Mouse (Mus musculus): ENCODE results near the gene Gm20425. TPM values are rescaled to one million over a fixed set of nuclear protein-coding genes. Genes with fewer than 3 reads are reported as not detected.

Gene Gm20425
- polyA plus RNA-seq, 1 experiment from 2014 or later = not detected

GRCm38 (mm10) chr9:103205786-103206185, 24.3 kb downstream of the Gm20425 start:
- WGBS = 91% methylated on average over 5 of the region's 5 CpGs
- no peak overlapping the region for H3K4me3 ChIP-seq (replicated peaks; ENCODE audit: low read length)
- no peaks in the 10 kb centered on the region for H3K27me3 ChIP-seq (replicated peaks; ENCODE audit: control insufficient read depth, insufficient read depth, low read length)
- H3K4me2 ChIP-seq (ENCODE audit: low read length) = no peak overlapping the region
- H3K27ac ChIP-seq (ENCODE audit: low read length) = no peak overlapping the region
- peaks cover 7% of the 10 kb centered on the region for H3K4me1 ChIP-seq (replicated peaks; ENCODE audit: control insufficient read depth, insufficient read depth, low read length)
- ATAC-seq = no peak
- H3K9me3 ChIP-seq (ENCODE audit: control insufficient read depth, low read length) = no peaks in the 10 kb centered on the region
- H3K36me3 ChIP-seq (ENCODE audit: control insufficient read depth, insufficient read depth) = no peaks in the 10 kb centered on the region
- H3K9ac ChIP-seq (replicated peaks; ENCODE audit: low read depth, low read length) = no peak overlapping the region

- peaks cover 5% of the 10 kb centered on the region for H3K4me1 ChIP-seq (replicated peaks; ENCODE audit: control insufficient read depth, insufficient read depth, low read length)
- no peaks in the 10 kb centered on the region for H3K9me3 ChIP-seq (ENCODE audit: control insufficient read depth, low read length)
- peak within 1 kb of the TSS; percentile 53 for H3K4me2 ChIP-seq (ENCODE audit: low read length)
- peak within 1 kb of the TSS; percentile 80 for H3K9ac ChIP-seq (replicated peaks; ENCODE audit: low read depth, low read length)
- ATAC-seq = peak; percentile 100
- under 1% methylated on average over 45 of the region's 45 CpGs for WGBS
- peaks cover 11% of the 10 kb centered on the region; the same call in 1 of the 2 replicates for H3K36me3 ChIP-seq (ENCODE audit: control insufficient read depth, insufficient read depth)
- H3K27me3 ChIP-seq (replicated peaks; ENCODE audit: control insufficient read depth, insufficient read depth, low read length) = no peaks in the 10 kb centered on the region
- H3K4me3 ChIP-seq (replicated peaks; ENCODE audit: low read length) = peak within 1 kb of the TSS; percentile 91
- H3K27ac ChIP-seq (ENCODE audit: low read length) = peak within 1 kb of the TSS; percentile 67
Observed at GRCm38 (mm10) chr9:103201561-103202260, 28.4 kb downstream of the Gm20425 start, which contains the start of gene Srprb. Gene Srprb, minus strand, starts transcription at chr9:103202137.

- Histone ChIP-seq H3K27ac (ENCODE audit: low read length) (no peak overlapping the region), H3K9me3 (ENCODE audit: control insufficient read depth, low read length) (no peaks in the 10 kb centered on the region), H3K4me1 (replicated peaks; ENCODE audit: control insufficient read depth, insufficient read depth, low read length) (no peaks in the 10 kb centered on the region), H3K9ac (replicated peaks; ENCODE audit: low read depth, low read length) (no peak overlapping the region), H3K27me3 (replicated peaks; ENCODE audit: control insufficient read depth, insufficient read depth, low read length) (no peaks in the 10 kb centered on the region), H3K4me2 (ENCODE audit: low read length) (no peak overlapping the region), H3K36me3 (ENCODE audit: control insufficient read depth, insufficient read depth) (peaks cover 12% of the 10 kb centered on the region; the same call in 1 of the 2 replicates), H3K4me3 (replicated peaks; ENCODE audit: low read length) (no peak overlapping the region)
- no peak for ATAC-seq
- WGBS = 83% methylated on average over 4 of the region's 4 CpGs
Observed at GRCm38 (mm10) chr9:103188416-103188815, 41.7 kb downstream of the Gm20425 start.

GRCm38 (mm10) chr9:103186747-103187146, 43.4 kb downstream of the Gm20425 start:
- H3K27me3 ChIP-seq (replicated peaks; ENCODE audit: control insufficient read depth, insufficient read depth, low read length) = no peaks in the 10 kb centered on the region
- ATAC-seq = no peak
- no peak overlapping the region for H3K4me2 ChIP-seq (ENCODE audit: low read length)
- H3K4me1 ChIP-seq (replicated peaks; ENCODE audit: control insufficient read depth, insufficient read depth, low read length) = peaks cover 2% of the 10 kb centered on the region; the same call in 1 of the 2 replicates
- H3K27ac ChIP-seq (ENCODE audit: low read length) = no peak overlapping the region
- H3K4me3 ChIP-seq (replicated peaks; ENCODE audit: low read length) = no peak overlapping the region
- 66% methylated on average over 9 of the region's 9 CpGs for WGBS
- peaks cover 12% of the 10 kb centered on the region for H3K36me3 ChIP-seq (ENCODE audit: control insufficient read depth, insufficient read depth)
- H3K9ac ChIP-seq (replicated peaks; ENCODE audit: low read depth, low read length) = no peak overlapping the region
- H3K9me3 ChIP-seq (ENCODE audit: control insufficient read depth, low read length) = no peaks in the 10 kb centered on the region

- Histone ChIP-seq H3K4me1 (replicated peaks; ENCODE audit: control insufficient read depth, insufficient read depth, low read length) (peaks cover 8% of the 10 kb centered on the region), H3K9ac (replicated peaks; ENCODE audit: low read depth, low read length) (no peak overlapping the region), H3K9me3 (ENCODE audit: control insufficient read depth, low read length) (no peaks in the 10 kb centered on the region), H3K27me3 (replicated peaks; ENCODE audit: control insufficient read depth, insufficient read depth, low read length) (no peaks in the 10 kb centered on the region), H3K27ac (ENCODE audit: low read length) (no peak overlapping the region), H3K4me2 (ENCODE audit: low read length) (no peak overlapping the region), H3K36me3 (ENCODE audit: control insufficient read depth, insufficient read depth) (peaks cover 8% of the 10 kb centered on the region), H3K4me3 (replicated peaks; ENCODE audit: low read length) (no peak overlapping the region)
- 87% methylated on average over 8 of the region's 8 CpGs for WGBS
- no peak for ATAC-seq
Observed at GRCm38 (mm10) chr9:103185946-103186345, 44.2 kb downstream of the Gm20425 start.

- Histone ChIP-seq H3K4me2 (ENCODE audit: low read length) (no peak overlapping the region), H3K27me3 (replicated peaks; ENCODE audit: control insufficient read depth, insufficient read depth, low read length) (no peaks in the 10 kb centered on the region), H3K9ac (replicated peaks; ENCODE audit: low read depth, low read length) (no peak overlapping the region), H3K27ac (ENCODE audit: low read length) (no peak overlapping the region), H3K4me1 (replicated peaks; ENCODE audit: control insufficient read depth, insufficient read depth, low read length) (peaks cover 19% of the 10 kb centered on the region), H3K36me3 (ENCODE audit: control insufficient read depth, insufficient read depth) (peaks cover 8% of the 10 kb centered on the region), H3K4me3 (replicated peaks; ENCODE audit: low read length) (no peak overlapping the region), H3K9me3 (ENCODE audit: control insufficient read depth, low read length) (no peaks in the 10 kb centered on the region)
- ATAC-seq = no peak
- 74% methylated on average over 4 of the region's 4 CpGs for WGBS
Observed at GRCm38 (mm10) chr9:103184855-103185254, 45.3 kb downstream of the Gm20425 start.

- H3K4me3 ChIP-seq (replicated peaks; ENCODE audit: low read length) = no peak overlapping the region
- no peak overlapping the region for H3K4me2 ChIP-seq (ENCODE audit: low read length)
- H3K9me3 ChIP-seq (ENCODE audit: control insufficient read depth, low read length) = no peaks in the 10 kb centered on the region
- 88% methylated on average over 8 of the region's 8 CpGs for WGBS
- H3K27me3 ChIP-seq (replicated peaks; ENCODE audit: control insufficient read depth, insufficient read depth, low read length) = no peaks in the 10 kb centered on the region
- H3K4me1 ChIP-seq (replicated peaks; ENCODE audit: control insufficient read depth, insufficient read depth, low read length) = peaks cover 22% of the 10 kb centered on the region
- ATAC-seq = no peak
- peaks cover 12% of the 10 kb centered on the region for H3K36me3 ChIP-seq (ENCODE audit: control insufficient read depth, insufficient read depth)
- no peak overlapping the region for H3K27ac ChIP-seq (ENCODE audit: low read length)
- no peak overlapping the region for H3K9ac ChIP-seq (replicated peaks; ENCODE audit: low read depth, low read length)
Observed at GRCm38 (mm10) chr9:103181886-103182285, 48.2 kb downstream of the Gm20425 start.

- peaks cover 22% of the 10 kb centered on the region for H3K4me1 ChIP-seq (replicated peaks; ENCODE audit: control insufficient read depth, insufficient read depth, low read length)
- peak overlapping the region; percentile 26 for H3K4me3 ChIP-seq (replicated peaks; ENCODE audit: low read length)
- no peaks in the 10 kb centered on the region for H3K9me3 ChIP-seq (ENCODE audit: control insufficient read depth, low read length)
- 2% methylated on average over 20 of the region's 20 CpGs for WGBS
- ATAC-seq = peak; percentile 89
- H3K27ac ChIP-seq (ENCODE audit: low read length) = peak overlapping the region; percentile 62
- peak overlapping the region; percentile 47 for H3K4me2 ChIP-seq (ENCODE audit: low read length)
- no peaks in the 10 kb centered on the region for H3K27me3 ChIP-seq (replicated peaks; ENCODE audit: control insufficient read depth, insufficient read depth, low read length)
- H3K36me3 ChIP-seq (ENCODE audit: control insufficient read depth, insufficient read depth) = peaks cover 12% of the 10 kb centered on the region
- peak overlapping the region; percentile 33 for H3K9ac ChIP-seq (replicated peaks; ENCODE audit: low read depth, low read length)
Observed at GRCm38 (mm10) chr9:103180807-103181565, 49.1 kb downstream of the Gm20425 start.

- peak; percentile 29; the same call in 1 of the 2 replicates for ATAC-seq
- Histone ChIP-seq H3K4me1 (replicated peaks; ENCODE audit: control insufficient read depth, insufficient read depth, low read length) (peaks cover 22% of the 10 kb centered on the region), H3K36me3 (ENCODE audit: control insufficient read depth, insufficient read depth) (peaks cover 12% of the 10 kb centered on the region), H3K4me3 (replicated peaks; ENCODE audit: low read length) (no peak overlapping the region), H3K9ac (replicated peaks; ENCODE audit: low read depth, low read length) (peak overlapping the region; percentile 8; the same call in 1 of the 2 replicates), H3K27ac (ENCODE audit: low read length) (peak overlapping the region; percentile 62), H3K27me3 (replicated peaks; ENCODE audit: control insufficient read depth, insufficient read depth, low read length) (no peaks in the 10 kb centered on the region), H3K9me3 (ENCODE audit: control insufficient read depth, low read length) (no peaks in the 10 kb centered on the region), H3K4me2 (ENCODE audit: low read length) (peak overlapping the region; percentile 47)
- 36% methylated on average over 3 of the region's 3 CpGs for WGBS
Observed at GRCm38 (mm10) chr9:103180303-103180702, 49.8 kb downstream of the Gm20425 start.

Measured in forebrain, embryonic 16.5 days (tissue).